Mouse (Mus musculus) megakaryocyte-erythroid progenitor cell, adult 5 weeks (primary cell): ENCODE results near the gene Ankrd40. TPM values are rescaled to one million over a fixed set of nuclear protein-coding genes. Genes with fewer than 3 reads are reported as not detected.

Experiments
- polyA plus RNA-seq: library from polyadenylated mRNA; stranded (reverse); fragments of >175 nt; gene quantifications from 2 replicates; pipeline ENCODE4 v1.2.3, GENCODE M21; 2012

Gene Ankrd40
- polyA plus RNA-seq = 57.9 and 60.5 TPM in 2 replicates

DNA sequence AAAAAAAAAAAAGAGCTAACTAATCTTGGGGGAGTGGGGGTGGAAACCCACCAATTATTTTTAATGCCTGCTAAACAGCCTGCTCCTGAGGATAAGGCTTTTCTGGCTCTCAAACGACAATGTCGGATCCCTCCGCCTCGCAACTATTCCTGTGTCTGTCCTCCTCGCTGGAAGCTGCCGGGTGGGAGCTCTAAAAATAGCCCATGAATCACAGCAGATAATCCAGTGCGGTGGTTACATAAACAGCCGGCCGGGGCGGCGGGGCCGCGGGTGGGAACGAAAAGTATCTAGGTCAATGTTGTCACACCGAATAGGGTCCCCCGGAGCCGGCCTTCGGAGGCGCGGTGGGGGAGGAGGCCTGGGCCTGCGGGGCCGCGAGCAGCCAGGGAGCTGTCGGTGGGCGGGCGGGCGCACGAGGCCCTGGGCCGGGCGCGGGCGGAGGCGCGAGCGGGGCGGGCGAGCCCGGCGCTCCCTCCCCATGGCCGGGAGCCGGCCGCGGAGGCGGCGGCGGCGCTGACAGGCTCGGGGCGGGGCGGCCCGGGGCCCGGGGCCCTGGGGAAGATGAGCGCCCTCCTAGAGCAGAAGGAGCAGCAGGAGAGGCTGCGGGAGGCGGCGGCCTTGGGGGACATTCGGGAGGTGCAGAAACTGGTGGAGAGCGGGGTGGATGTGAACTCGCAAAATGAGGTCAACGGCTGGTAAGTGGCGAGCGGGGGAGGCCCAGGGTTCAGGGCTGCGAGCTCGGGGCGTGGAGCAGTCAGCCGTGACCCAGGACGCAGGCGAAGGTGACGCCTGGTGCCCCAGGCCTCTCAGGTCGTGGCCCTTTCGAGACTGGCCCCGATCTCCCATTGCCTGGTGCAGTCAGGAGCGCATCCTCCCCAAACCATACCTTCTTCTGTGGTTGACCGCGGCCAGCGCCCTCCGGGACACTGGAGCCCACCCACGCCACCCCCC lies at the start of gene Ankrd40:
TSS of gene Ankrd40 (plus strand) at position 309 of the 951 bp plus-strand sequence.

DNA sequence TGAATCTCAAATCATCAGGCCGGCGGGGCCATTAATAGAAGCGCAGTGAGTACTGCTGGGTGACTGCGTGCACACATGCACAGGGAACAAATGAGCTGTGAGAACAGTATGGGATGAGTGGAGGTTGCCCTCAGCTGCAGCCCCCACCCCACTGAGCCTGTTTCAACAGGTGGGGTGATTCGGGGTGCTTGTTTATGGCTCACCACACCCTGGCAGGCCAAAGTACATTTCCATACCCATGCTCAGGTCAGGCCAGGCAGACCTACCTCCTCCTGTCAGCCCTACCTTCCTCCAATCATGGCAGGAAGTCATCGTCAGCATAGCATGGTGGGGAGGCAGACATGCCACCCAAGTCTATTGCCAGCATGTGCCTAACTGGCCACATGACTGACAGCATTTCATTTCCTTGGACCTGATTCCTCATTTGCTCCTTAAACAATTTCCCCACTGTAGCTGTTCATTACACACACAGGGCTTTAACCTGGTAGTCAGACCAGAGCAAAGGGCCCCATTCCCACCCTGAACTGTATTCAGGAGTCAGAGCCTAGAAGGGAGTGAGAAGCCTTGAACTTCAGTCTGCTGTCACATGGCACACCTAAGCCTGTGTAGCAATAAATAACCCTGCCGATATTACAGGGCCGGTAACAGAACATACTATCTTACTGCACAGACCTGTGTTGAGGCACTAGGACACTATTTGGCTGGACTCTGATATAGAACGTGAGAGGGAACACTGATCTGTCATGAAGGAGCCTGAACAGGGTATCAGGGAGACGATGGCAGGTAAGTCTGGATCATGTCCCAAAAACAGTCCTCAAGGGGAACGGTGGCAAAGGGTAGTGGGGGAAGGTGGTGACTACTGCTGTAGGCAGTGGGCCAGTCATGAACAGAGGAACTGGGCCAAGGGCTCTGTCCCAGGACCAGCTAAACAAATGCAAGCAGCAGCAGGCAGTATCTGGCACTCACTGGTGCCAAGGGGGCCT lies 46.3 kb upstream of the Ankrd40 start, which contains the start of gene Gm21885:
TSS of gene Gm21885 (plus strand) at position 675 of the 983 bp plus-strand sequence.

DNA sequence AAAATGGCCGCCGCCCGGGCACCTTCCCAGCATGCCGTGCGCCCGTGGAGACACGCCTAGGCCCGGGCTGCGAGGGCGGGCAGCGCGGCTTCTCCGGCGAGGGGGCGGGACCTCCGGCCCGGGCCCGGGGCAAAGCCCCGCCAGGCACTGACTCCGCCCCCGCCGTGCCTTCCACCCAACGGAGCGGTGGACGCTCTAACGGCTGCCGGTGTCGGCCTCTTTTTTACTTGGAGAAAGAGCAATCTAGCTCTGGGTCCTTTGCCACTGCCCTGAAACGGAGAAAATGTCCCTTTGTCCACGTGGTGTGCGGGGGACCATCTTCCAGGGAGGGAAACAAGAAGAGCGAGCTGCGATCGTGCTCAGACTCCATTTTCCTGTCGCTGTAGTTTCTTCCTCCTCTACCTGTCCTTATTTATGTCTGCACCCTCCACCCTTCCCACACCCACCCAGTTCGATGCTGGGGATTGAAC lies 5.8 kb upstream of the Ankrd40 start, which contains the start of gene Luc7l3:
TSS of gene Luc7l3 (minus strand) at position 58 of the 470 bp plus-strand sequence.

Other genes with a start within 250 kb of the Ankrd40 start
- gene Tob1, start 116.5 kb upstream of the Ankrd40 start, polyA plus RNA-seq = 21.7 and 23.1 TPM in 2 replicates
- 0.57 and 0.74 TPM in 2 replicates for gene Wfikkn2, start 82.0 kb upstream of the Ankrd40 start, polyA plus RNA-seq
- gene Gm21885, start 46.1 kb upstream of the Ankrd40 start, polyA plus RNA-seq = not detected in 2 replicates
- gene Luc7l3, start 6.0 kb upstream of the Ankrd40 start, polyA plus RNA-seq = 27.4 and 35.7 TPM in 2 replicates
- 0.17 and 0.32 TPM in 2 replicates for gene Abcc3, start 65.0 kb downstream of the Ankrd40 start, polyA plus RNA-seq
- gene Cacna1g, start 146.2 kb downstream of the Ankrd40 start, polyA plus RNA-seq = 0.78 and 0.82 TPM in 2 replicates
- not detected in 2 replicates for gene Spata20, start 158.2 kb downstream of the Ankrd40 start, polyA plus RNA-seq
- 0.02 and 0.05 TPM in 2 replicates for gene Epn3, start 172.0 kb downstream of the Ankrd40 start, polyA plus RNA-seq
- 0.34 and 0.36 TPM in 2 replicates for gene Mycbpap, start 193.7 kb downstream of the Ankrd40 start, polyA plus RNA-seq
- 4.1 and 7.2 TPM in 2 replicates for gene Rsad1, start 221.3 kb downstream of the Ankrd40 start, polyA plus RNA-seq
- 0.69 and 0.91 TPM in 2 replicates for gene Chad, start 237.0 kb downstream of the Ankrd40 start, polyA plus RNA-seq